In the genomic region with DNA sequence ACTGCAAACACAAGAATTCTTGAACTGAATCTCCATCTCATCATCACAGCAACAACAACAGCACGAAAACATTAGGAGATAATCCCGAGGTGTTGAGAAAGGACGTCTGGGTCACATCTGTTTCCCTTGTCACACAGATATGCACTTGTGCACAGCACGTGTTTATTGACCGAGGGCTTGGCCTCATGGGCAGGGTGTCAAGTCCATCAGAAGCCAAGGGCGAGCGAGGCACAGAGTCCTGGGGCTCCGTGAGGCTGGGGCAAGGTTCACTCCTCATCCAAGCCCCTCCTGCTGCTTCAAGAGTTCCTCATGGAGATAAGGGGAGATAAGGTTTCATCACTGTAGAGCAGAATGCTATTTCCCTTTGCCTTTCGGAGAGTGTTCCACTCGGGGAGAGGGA, we compare ENCODE assay signal across 17 mouse cellular contexts.
DNase-seq lines count a peak whose midpoint lies in the region; ATAC-seq and TF ChIP-seq lines count a peak whose summit lies in the region.
"Had no signal": no experiment of that assay in that cellular context is flagged by ENCODE, and none has a peak within 500 bp of the region (broad histone marks: within the 10 kb centered on the region; RNA-seq: fewer than 3 reads in every experiment).

No protein-coding gene starts in this region.

- no peak overlapping the region for H3K4me3 ChIP-seq in kidney, embryonic 14.5 days (ENCODE audit: low read length)
- H3K4me3 ChIP-seq in intestine, postnatal 0 days (ENCODE audit: low read depth, low read length) = no peak overlapping the region
- no peak overlapping the region for H3K4me3 ChIP-seq in stomach, postnatal 0 days (ENCODE audit: low read depth, low read length)
- H3K4me3 ChIP-seq: heart, embryonic 13.5 days; megakaryocyte, embryonic 14.5 days had no signal

- no peaks in the 10 kb centered on the region for H3K4me1 ChIP-seq in kidney, embryonic 14.5 days (ENCODE audit: control insufficient read depth, insufficient read depth, low read length)
- no peaks in the 10 kb centered on the region for H3K4me1 ChIP-seq in intestine, postnatal 0 days (replicated peaks; ENCODE audit: control insufficient read depth, insufficient read depth, low read length)
- no peaks in the 10 kb centered on the region for H3K4me1 ChIP-seq in stomach, postnatal 0 days (replicated peaks; ENCODE audit: control insufficient read depth, insufficient read depth)
- H3K4me1 ChIP-seq: megakaryocyte, embryonic 14.5 days had no signal

- peak; percentile 23 for DNase-seq in adrenal gland, adult 2 months
- no peak for DNase-seq in adrenal gland, adult 8-10 months
- DNase-seq in kidney, adult 11 months = peak; percentile 33
- peak; percentile 37 for DNase-seq in gastrocnemius, postnatal 25 days
- no peak for DNase-seq in T-cell, adult 2 months (ENCODE audit: low spot score)
- no peak for DNase-seq in stomach, postnatal 0 days (ENCODE audit: low spot score)
- DNase-seq: adrenal gland, postnatal 25 days; cerebellum, postnatal 25 days; left cerebral cortex, postnatal 4 days; right cerebral cortex, postnatal 4 days; thymus, postnatal 4 days had no signal

- H3K9me3 ChIP-seq in kidney, embryonic 14.5 days (ENCODE audit: control insufficient read depth, low read length) = no peaks in the 10 kb centered on the region
- no peaks in the 10 kb centered on the region for H3K9me3 ChIP-seq in intestine, postnatal 0 days (ENCODE audit: control insufficient read depth)
- H3K9me3 ChIP-seq in stomach, postnatal 0 days (ENCODE audit: control insufficient read depth, low read length) = no peaks in the 10 kb centered on the region
- H3K9me3 ChIP-seq: heart, embryonic 13.5 days had no signal

- H3K27me3 ChIP-seq in kidney, embryonic 14.5 days (ENCODE audit: control insufficient read depth, insufficient read depth, low read length) = no peaks in the 10 kb centered on the region
- no peaks in the 10 kb centered on the region for H3K27me3 ChIP-seq in intestine, postnatal 0 days (replicated peaks; ENCODE audit: control insufficient read depth, insufficient read depth, low read length)
- no peaks in the 10 kb centered on the region for H3K27me3 ChIP-seq in stomach, postnatal 0 days (ENCODE audit: control insufficient read depth, insufficient read depth, low read length)
- H3K27me3 ChIP-seq: megakaryocyte, embryonic 14.5 days had no signal

- no peak overlapping the region for H3K9ac ChIP-seq in kidney, embryonic 14.5 days (ENCODE audit: low read depth, low read length)
- H3K9ac ChIP-seq in intestine, postnatal 0 days (ENCODE audit: low read depth, low read length) = no peak overlapping the region
- H3K9ac ChIP-seq in stomach, postnatal 0 days (ENCODE audit: low read length) = no peak overlapping the region
- H3K9ac ChIP-seq: heart, embryonic 13.5 days had no signal

- no peak overlapping the region for H3K27ac ChIP-seq in kidney, embryonic 14.5 days (ENCODE audit: low read depth, low read length)
- no peak overlapping the region for H3K27ac ChIP-seq in intestine, postnatal 0 days (ENCODE audit: low read depth, low read length)
- no peak overlapping the region for H3K27ac ChIP-seq in stomach, postnatal 0 days (replicated peaks)
- H3K27ac ChIP-seq: heart, embryonic 13.5 days; hindbrain, postnatal 0 days had no signal

- TF ChIP-seq CTCF in intestine, postnatal 0 days (IDR thresholded peaks at IDR 0.05; ENCODE audit: low read depth) = no peak
- TF ChIP-seq CTCF in stomach, postnatal 0 days (IDR thresholded peaks at IDR 0.05; ENCODE audit: low read depth) = no peak

- no peak overlapping the region for H3K4me2 ChIP-seq in kidney, embryonic 14.5 days (replicated peaks; ENCODE audit: low read depth, low read length)
- H3K4me2 ChIP-seq in intestine, postnatal 0 days (replicated peaks; ENCODE audit: low read depth) = no peak overlapping the region
- no peak overlapping the region for H3K4me2 ChIP-seq in stomach, postnatal 0 days (replicated peaks; ENCODE audit: low read depth)
- H3K4me2 ChIP-seq: heart, embryonic 13.5 days had no signal

- 35% methylated on average over 10 of the region's 10 CpGs for WGBS in kidney, embryonic 14.5 days
- WGBS in intestine, postnatal 0 days = 26% methylated on average over 10 of the region's 10 CpGs
- 26% methylated on average over 10 of the region's 10 CpGs for WGBS in stomach, postnatal 0 days

- no peaks in the 10 kb centered on the region for H3K36me3 ChIP-seq in kidney, embryonic 14.5 days (ENCODE audit: control insufficient read depth, insufficient read depth, low read length)
- no peaks in the 10 kb centered on the region for H3K36me3 ChIP-seq in intestine, postnatal 0 days (ENCODE audit: control insufficient read depth, insufficient read depth)
- H3K36me3 ChIP-seq in stomach, postnatal 0 days (ENCODE audit: control insufficient read depth, insufficient read depth, low read length) = no peaks in the 10 kb centered on the region

- no peak for ATAC-seq in kidney, embryonic 14.5 days (ENCODE audit: low FRiP score, low TSS enrichment)
- peak; percentile 91 for ATAC-seq in intestine, postnatal 0 days
- ATAC-seq in stomach, postnatal 0 days (ENCODE audit: low FRiP score, low TSS enrichment) = no peak
- ATAC-seq: forebrain, embryonic 16.5 days; hindbrain, postnatal 0 days had no signal

- TF ChIP-seq EP300 in stomach, postnatal 0 days (optimal IDR thresholded peaks at IDR 0.05) = no peak

Comparison
In these comparisons a context has a peak if more than half of its experiments do, and no peak if none do; other contexts are left out.
1. DNase-seq: peak in adrenal gland, adult 2 months (single experiment), kidney, adult 11 months (single experiment) and gastrocnemius, postnatal 25 days (single experiment); none in adrenal gland, adult 8-10 months (single experiment), T-cell, adult 2 months (single experiment) and stomach, postnatal 0 days (single experiment).